Mouse (Mus musculus): ENCODE data around the gene Gm11596. TPM values are rescaled to one million over a fixed set of nuclear protein-coding genes. Genes with fewer than 3 reads are reported as not detected.
"Not testable (repeated sequence)": the region's sequence is repeated elsewhere in the genome, so short reads cannot be mapped to it uniquely, and the experiment has no call there.

Gm11596 gene
- polyA plus RNA-seq (2014; fragmentation: Nextera tagmentation; extraction: Ambion mirVana) = not detected in 2 replicates

DNA sequence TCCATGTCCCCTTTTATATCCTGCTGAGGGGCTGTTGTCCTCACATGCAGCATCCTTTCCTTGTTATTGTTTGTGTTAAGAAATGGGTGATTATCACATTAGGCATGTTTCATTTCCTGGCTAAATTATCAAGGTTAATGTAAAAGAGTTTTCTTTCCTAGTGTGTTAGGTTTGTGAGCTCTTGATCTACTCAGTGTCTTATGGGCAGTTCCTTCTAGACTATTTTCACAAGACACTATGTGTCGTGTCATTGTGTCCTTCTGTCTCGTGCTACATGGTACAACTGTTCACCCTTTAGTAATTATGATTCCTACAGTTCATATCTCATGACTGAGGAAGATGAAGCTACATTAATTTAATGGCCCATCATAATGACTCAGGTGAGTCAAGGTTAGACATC, at the start of gene Gm11596:
TSS of gene Gm11596 (minus strand) at position 101 of the 400 bp plus-strand sequence.
- H3K27ac ChIP-seq (ENCODE audit: low read depth) = no peak within 1 kb of the TSS
- 78% methylated on average over 2 of the region's 2 CpGs for WGBS
- no peak within 1 kb of the TSS for H3K4me3 ChIP-seq (ENCODE audit: low read depth, low read length)
- ATAC-seq (replicated peaks; ENCODE audit: low FRiP score, low TSS enrichment, low read depth) = no peak
- no peaks in the 10 kb centered on the region for H3K4me1 ChIP-seq (replicated peaks; ENCODE audit: control insufficient read depth, insufficient read depth, low read length)
- H3K9ac ChIP-seq (ENCODE audit: low read length) = no peak within 1 kb of the TSS
- no peaks in the 10 kb centered on the region for H3K9me3 ChIP-seq (ENCODE audit: control insufficient read depth, low read length)
- H3K36me3 ChIP-seq (ENCODE audit: control insufficient read depth, insufficient read depth, low read length) = no peaks in the 10 kb centered on the region
- no peak for DNase-seq (ENCODE audit: low spot score)
- no peak within 1 kb of the TSS for H3K4me2 ChIP-seq (ENCODE audit: low read length)
- no peaks in the 10 kb centered on the region for H3K27me3 ChIP-seq (replicated peaks; ENCODE audit: control insufficient read depth, insufficient read depth, low read length)

DNA sequence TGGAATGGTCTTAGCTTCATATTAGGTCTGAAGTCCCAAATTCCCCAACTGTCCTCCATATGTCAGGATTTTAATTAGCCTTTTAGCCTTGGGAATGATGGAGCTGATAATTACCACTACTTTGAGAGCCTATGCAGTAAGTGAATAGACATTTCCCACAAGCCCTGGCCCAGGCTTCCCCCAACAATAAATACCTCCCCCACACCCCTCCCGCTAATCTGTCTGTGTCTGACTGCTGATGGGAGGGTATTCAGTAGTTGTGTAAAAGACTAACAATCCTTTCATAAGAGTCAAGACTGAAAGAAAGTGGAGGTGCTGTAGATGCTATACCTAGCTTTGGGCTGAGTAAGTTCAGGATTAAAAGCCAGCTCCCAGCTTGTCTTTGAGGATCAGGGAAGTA, 48.9 kb upstream of the Gm11596 start:
- no peaks in the 10 kb centered on the region for H3K4me1 ChIP-seq (replicated peaks; ENCODE audit: control insufficient read depth, insufficient read depth, low read length)
- H3K9ac ChIP-seq (ENCODE audit: low read length) = no peak overlapping the region
- WGBS = 77% methylated on average over 1 of the region's 1 CpGs
- H3K4me2 ChIP-seq (ENCODE audit: low read length) = no peak overlapping the region
- no peaks in the 10 kb centered on the region for H3K9me3 ChIP-seq (ENCODE audit: control insufficient read depth, low read length)
- DNase-seq (ENCODE audit: low spot score) = no peak
- H3K27ac ChIP-seq (ENCODE audit: low read depth) = no peak overlapping the region
- no peaks in the 10 kb centered on the region for H3K27me3 ChIP-seq (replicated peaks; ENCODE audit: control insufficient read depth, insufficient read depth, low read length)
- H3K36me3 ChIP-seq (ENCODE audit: control insufficient read depth, insufficient read depth, low read length) = no peaks in the 10 kb centered on the region
- H3K4me3 ChIP-seq (ENCODE audit: low read depth, low read length) = no peak overlapping the region
- no peak for ATAC-seq (replicated peaks; ENCODE audit: low FRiP score, low TSS enrichment, low read depth)

DNA sequence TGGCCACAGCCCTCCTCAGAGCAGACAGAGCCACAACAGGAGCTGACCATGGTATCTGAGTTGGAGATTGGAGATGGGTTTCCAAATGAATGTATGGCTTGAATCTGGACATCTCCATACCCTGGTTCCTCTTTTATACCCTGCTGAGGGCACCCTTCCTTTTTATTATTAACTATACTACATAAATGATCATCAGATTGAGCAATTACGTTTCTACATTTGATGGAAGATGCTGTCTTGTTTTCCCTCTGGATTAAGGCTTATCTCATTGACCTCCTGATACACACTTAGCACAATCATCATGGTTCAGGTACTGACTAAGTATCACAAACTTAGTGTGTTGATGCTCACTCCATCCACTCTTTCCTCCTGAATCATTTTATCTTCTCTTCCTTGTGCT, 44.7 kb upstream of the Gm11596 start, which contains the start of gene 2300003K06Rik:
TSS of gene 2300003K06Rik (minus strand) at position 101 of the 400 bp plus-strand sequence.
- no peak within 1 kb of the TSS for H3K4me2 ChIP-seq (ENCODE audit: low read length)
- 68% methylated on average over 1 of the region's 1 CpGs for WGBS
- DNase-seq (ENCODE audit: low spot score) = no peak
- no peak for ATAC-seq (replicated peaks; ENCODE audit: low FRiP score, low TSS enrichment, low read depth)
- H3K4me1 ChIP-seq (replicated peaks; ENCODE audit: control insufficient read depth, insufficient read depth, low read length) = no peaks in the 10 kb centered on the region
- no peak within 1 kb of the TSS for H3K4me3 ChIP-seq (ENCODE audit: low read depth, low read length)
- no peak within 1 kb of the TSS for H3K9ac ChIP-seq (ENCODE audit: low read length)
- H3K27ac ChIP-seq (ENCODE audit: low read depth) = no peak within 1 kb of the TSS
- H3K27me3 ChIP-seq (replicated peaks; ENCODE audit: control insufficient read depth, insufficient read depth, low read length) = no peaks in the 10 kb centered on the region
- no peaks in the 10 kb centered on the region for H3K36me3 ChIP-seq (ENCODE audit: control insufficient read depth, insufficient read depth, low read length)
- no peaks in the 10 kb centered on the region for H3K9me3 ChIP-seq (ENCODE audit: control insufficient read depth, low read length)

DNA sequence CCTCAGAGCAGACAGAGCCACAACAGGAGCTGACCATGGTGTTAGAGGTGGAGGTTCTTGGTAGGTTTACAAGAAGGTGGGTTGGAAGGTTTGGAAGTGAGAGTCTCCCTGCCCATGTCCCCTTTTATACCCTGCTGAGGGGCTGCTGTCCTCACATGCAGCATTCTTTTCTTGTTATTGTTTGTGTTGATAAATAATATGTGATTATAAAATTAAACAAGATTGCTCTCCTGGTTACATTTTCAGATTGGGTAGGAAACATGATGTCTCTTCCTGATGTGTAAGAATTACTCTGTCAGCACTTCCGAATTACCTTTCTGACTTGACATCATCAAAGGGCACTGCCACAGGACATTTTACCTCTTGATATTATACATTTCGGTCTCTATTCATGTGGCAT, 22.3 kb upstream of the Gm11596 start, which contains the start of gene Gm11564:
TSS of gene Gm11564 (minus strand) at position 101 of the 400 bp plus-strand sequence.
- not testable (repeated sequence) for H3K36me3 ChIP-seq (ENCODE audit: control insufficient read depth, insufficient read depth, low read length); H3K4me2 ChIP-seq (ENCODE audit: low read length); ATAC-seq (replicated peaks; ENCODE audit: low FRiP score, low TSS enrichment, low read depth); DNase-seq (ENCODE audit: low spot score); H3K9me3 ChIP-seq (ENCODE audit: control insufficient read depth, low read length); H3K27me3 ChIP-seq (replicated peaks; ENCODE audit: control insufficient read depth, insufficient read depth, low read length); H3K4me1 ChIP-seq (replicated peaks; ENCODE audit: control insufficient read depth, insufficient read depth, low read length); H3K4me3 ChIP-seq (ENCODE audit: low read depth, low read length); H3K9ac ChIP-seq (ENCODE audit: low read length); H3K27ac ChIP-seq (ENCODE audit: low read depth)
- WGBS = 95% methylated on average over 2 of the region's 2 CpGs

DNA sequence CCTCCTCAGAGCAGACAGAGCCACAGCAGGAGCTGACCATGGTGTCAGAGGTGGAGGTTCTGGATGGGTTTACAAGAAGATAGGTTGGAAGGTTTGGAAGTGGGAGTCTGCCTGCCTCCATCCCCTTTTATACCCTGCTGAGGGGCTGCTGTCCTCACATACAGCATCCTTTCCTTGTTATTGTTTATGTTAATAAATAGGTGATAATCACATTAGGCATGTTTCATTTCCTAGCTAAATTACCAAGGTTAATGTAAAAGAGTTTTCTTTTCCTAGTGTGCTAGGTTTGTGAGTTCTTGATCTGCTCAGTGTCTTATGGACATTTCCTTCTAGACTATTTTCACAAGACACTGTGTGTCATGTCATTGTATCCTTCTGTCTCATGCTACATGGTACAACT, 16.5 kb upstream of the Gm11596 start, which contains the start of gene Krtap4-13:
TSS of gene Krtap4-13 (minus strand) at position 101 of the 400 bp plus-strand sequence.
- not testable (repeated sequence) for H3K36me3 ChIP-seq (ENCODE audit: control insufficient read depth, insufficient read depth, low read length); H3K27me3 ChIP-seq (replicated peaks; ENCODE audit: control insufficient read depth, insufficient read depth, low read length); DNase-seq (ENCODE audit: low spot score); ATAC-seq (replicated peaks; ENCODE audit: low FRiP score, low TSS enrichment, low read depth); H3K9me3 ChIP-seq (ENCODE audit: control insufficient read depth, low read length); H3K27ac ChIP-seq (ENCODE audit: low read depth); H3K9ac ChIP-seq (ENCODE audit: low read length); H3K4me2 ChIP-seq (ENCODE audit: low read length); H3K4me3 ChIP-seq (ENCODE audit: low read depth, low read length); H3K4me1 ChIP-seq (replicated peaks; ENCODE audit: control insufficient read depth, insufficient read depth, low read length)

- not testable (repeated sequence) for H3K9me3 ChIP-seq (ENCODE audit: control insufficient read depth, low read length); H3K27ac ChIP-seq (ENCODE audit: low read depth); H3K9ac ChIP-seq (ENCODE audit: low read length); H3K27me3 ChIP-seq (replicated peaks; ENCODE audit: control insufficient read depth, insufficient read depth, low read length); H3K4me2 ChIP-seq (ENCODE audit: low read length); H3K36me3 ChIP-seq (ENCODE audit: control insufficient read depth, insufficient read depth, low read length); H3K4me3 ChIP-seq (ENCODE audit: low read depth, low read length); DNase-seq (ENCODE audit: low spot score); ATAC-seq (replicated peaks; ENCODE audit: low FRiP score, low TSS enrichment, low read depth); H3K4me1 ChIP-seq (replicated peaks; ENCODE audit: control insufficient read depth, insufficient read depth, low read length)
- WGBS = no CpG with 5 or more reads among the region's 1 CpGs
Observed at GRCm38 (mm10) chr11:99804346-99804745, 11.1 kb upstream of the Gm11596 start, which contains the start of gene Gm11554. Gm11554 (minus strand) TSS chr11:99804446.

- H3K36me3 ChIP-seq (ENCODE audit: control insufficient read depth, insufficient read depth, low read length); H3K27me3 ChIP-seq (replicated peaks; ENCODE audit: control insufficient read depth, insufficient read depth, low read length); DNase-seq (ENCODE audit: low spot score); H3K4me1 ChIP-seq (replicated peaks; ENCODE audit: control insufficient read depth, insufficient read depth, low read length); H3K9ac ChIP-seq (ENCODE audit: low read length); H3K27ac ChIP-seq (ENCODE audit: low read depth); H3K4me2 ChIP-seq (ENCODE audit: low read length); ATAC-seq (replicated peaks; ENCODE audit: low FRiP score, low TSS enrichment, low read depth); H3K4me3 ChIP-seq (ENCODE audit: low read depth, low read length); H3K9me3 ChIP-seq (ENCODE audit: control insufficient read depth, low read length): not testable (repeated sequence)
- WGBS = no CpG with 5 or more reads among the region's 1 CpGs
Observed at GRCm38 (mm10) chr11:99798832-99799231, 5.6 kb upstream of the Gm11596 start, which contains the start of gene Gm11569. Gm11569 (minus strand) TSS chr11:99798932.

DNA sequence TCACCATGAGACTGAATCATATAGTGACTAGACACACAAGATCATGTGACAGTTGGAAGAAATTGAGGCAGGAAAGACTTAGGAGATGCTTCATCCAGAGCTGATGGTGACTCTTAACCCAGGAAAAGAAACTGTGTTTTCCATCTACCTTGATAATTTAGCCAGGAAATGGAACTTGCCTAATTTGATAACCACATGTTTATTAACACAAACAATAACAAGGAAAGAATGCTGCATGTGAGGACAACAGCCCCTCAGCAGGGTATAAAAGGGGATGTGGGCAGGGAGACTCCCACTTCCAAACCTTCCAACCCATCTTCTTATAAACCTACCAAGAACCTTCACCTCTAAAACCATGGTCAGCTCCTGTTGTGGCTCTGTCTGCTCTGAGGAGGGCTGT, 8.4 kb downstream of the Gm11596 start, which contains the start of gene Krtap4-9:
TSS of gene Krtap4-9 (plus strand) at position 301 of the 400 bp plus-strand sequence.
- H3K4me3 ChIP-seq (ENCODE audit: low read depth, low read length); H3K9me3 ChIP-seq (ENCODE audit: control insufficient read depth, low read length); DNase-seq (ENCODE audit: low spot score); H3K9ac ChIP-seq (ENCODE audit: low read length); H3K4me1 ChIP-seq (replicated peaks; ENCODE audit: control insufficient read depth, insufficient read depth, low read length); H3K27ac ChIP-seq (ENCODE audit: low read depth); H3K36me3 ChIP-seq (ENCODE audit: control insufficient read depth, insufficient read depth, low read length); H3K27me3 ChIP-seq (replicated peaks; ENCODE audit: control insufficient read depth, insufficient read depth, low read length); H3K4me2 ChIP-seq (ENCODE audit: low read length); ATAC-seq (replicated peaks; ENCODE audit: low FRiP score, low TSS enrichment, low read depth): not testable (repeated sequence)

- WGBS = 90% methylated on average over 2 of the region's 2 CpGs
- Histone ChIP-seq H3K27ac (ENCODE audit: low read depth) (no peak within 1 kb of the TSS), H3K27me3 (replicated peaks; ENCODE audit: control insufficient read depth, insufficient read depth, low read length) (no peaks in the 10 kb centered on the region), H3K36me3 (ENCODE audit: control insufficient read depth, insufficient read depth, low read length) (no peaks in the 10 kb centered on the region), H3K4me2 (ENCODE audit: low read length) (no peak within 1 kb of the TSS), H3K4me1 (replicated peaks; ENCODE audit: control insufficient read depth, insufficient read depth, low read length) (0 out of 2 replicates have a peak, but pooled peaks cover 4% of the 10 kb centered on the region), H3K9ac (ENCODE audit: low read length) (no peak within 1 kb of the TSS), H3K9me3 (ENCODE audit: control insufficient read depth, low read length) (no peaks in the 10 kb centered on the region), H3K4me3 (ENCODE audit: low read depth, low read length) (no peak within 1 kb of the TSS)
- no peak for DNase-seq (ENCODE audit: low spot score)
- no peak for ATAC-seq (replicated peaks; ENCODE audit: low FRiP score, low TSS enrichment, low read depth)
Observed at GRCm38 (mm10) chr11:99780604-99781003, 12.7 kb downstream of the Gm11596 start, which contains the start of gene Krtap4-8. Krtap4-8 (minus strand) TSS chr11:99780704.

All from intestine, embryonic 14.5 days (tissue).